Mouse (Mus musculus): Measurements from ENCODE around the gene Olfr1328. TPM values are rescaled to one million over a fixed set of nuclear protein-coding genes. Genes with fewer than 3 reads are reported as not detected.
"Not testable (repeated sequence)": the region's sequence is repeated elsewhere in the genome, so short reads cannot be mapped to it uniquely, and the experiment has no call there.

Gene Olfr1328
- not detected in 2 replicates for polyA plus RNA-seq (2015; fragmentation: Nextera tagmentation; extraction: Ambion mirVana)

DNA sequence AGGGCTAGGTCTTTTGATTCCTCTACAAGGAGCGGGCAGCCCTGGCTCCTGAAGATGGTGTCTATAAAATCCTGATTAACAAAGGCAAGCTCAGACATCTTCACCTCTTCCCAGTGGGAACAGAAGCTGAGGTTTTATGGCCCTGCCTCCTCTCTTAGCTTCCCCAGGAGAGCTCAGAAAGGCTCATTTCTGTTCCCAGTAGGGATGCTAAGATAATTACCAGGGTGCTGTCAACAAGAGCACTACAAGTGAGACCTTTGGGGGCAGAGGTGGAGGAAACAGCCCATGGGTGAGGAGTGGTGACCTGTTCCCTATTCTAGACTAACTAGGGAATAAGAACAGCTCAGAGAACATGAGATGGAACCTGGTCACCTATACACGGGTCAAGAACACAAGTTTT is at the start of gene Olfr1328:
Gene Olfr1328, minus strand, starts transcription at position 101 of the 400 bp plus-strand sequence.
- H3K9ac ChIP-seq: no peak within 1 kb of the TSS
- no peaks in the 10 kb centered on the region for H3K36me3 ChIP-seq
- no peak within 1 kb of the TSS for H3K4me2 ChIP-seq (replicated peaks)
- no peak within 1 kb of the TSS for H3K4me3 ChIP-seq (replicated peaks)
- no peak for ATAC-seq
- no peaks in the 10 kb centered on the region for H3K27me3 ChIP-seq (replicated peaks)
- H3K4me1 ChIP-seq (replicated peaks): no peaks in the 10 kb centered on the region
- WGBS: 59% methylated on average over 2 of the region's 2 CpGs
- H3K27ac ChIP-seq: no peak within 1 kb of the TSS
- no peaks in the 10 kb centered on the region for H3K9me3 ChIP-seq

DNA sequence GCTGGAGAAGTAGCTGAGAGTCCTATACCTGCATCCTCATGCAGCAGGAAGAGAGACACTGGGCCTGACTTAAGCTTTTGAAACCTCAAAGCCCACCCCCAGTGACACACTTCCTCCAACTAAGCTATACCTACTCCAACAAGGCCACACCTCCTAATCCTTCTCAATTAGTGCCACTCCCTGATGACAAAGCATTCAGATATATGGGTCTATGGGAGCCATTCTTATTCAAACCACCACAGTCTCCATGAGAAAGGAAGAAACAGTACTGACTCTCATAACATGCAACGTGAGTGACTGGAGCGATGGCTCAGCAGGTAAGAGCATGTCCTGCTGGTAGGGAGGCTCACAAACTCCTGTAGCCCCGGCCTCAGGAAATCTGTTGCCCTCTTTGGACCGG is 46.9 kb upstream of the Olfr1328 start:
- H3K36me3 ChIP-seq: no peaks in the 10 kb centered on the region
- no peaks in the 10 kb centered on the region for H3K9me3 ChIP-seq
- no peak overlapping the region for H3K9ac ChIP-seq
- no peaks in the 10 kb centered on the region for H3K4me1 ChIP-seq (replicated peaks)
- no peak overlapping the region for H3K4me3 ChIP-seq (replicated peaks)
- ATAC-seq: no peak
- no peaks in the 10 kb centered on the region for H3K27me3 ChIP-seq (replicated peaks)
- H3K27ac ChIP-seq: no peak overlapping the region
- WGBS: 88% methylated on average over 4 of the region's 4 CpGs
- H3K4me2 ChIP-seq (replicated peaks): no peak overlapping the region

DNA sequence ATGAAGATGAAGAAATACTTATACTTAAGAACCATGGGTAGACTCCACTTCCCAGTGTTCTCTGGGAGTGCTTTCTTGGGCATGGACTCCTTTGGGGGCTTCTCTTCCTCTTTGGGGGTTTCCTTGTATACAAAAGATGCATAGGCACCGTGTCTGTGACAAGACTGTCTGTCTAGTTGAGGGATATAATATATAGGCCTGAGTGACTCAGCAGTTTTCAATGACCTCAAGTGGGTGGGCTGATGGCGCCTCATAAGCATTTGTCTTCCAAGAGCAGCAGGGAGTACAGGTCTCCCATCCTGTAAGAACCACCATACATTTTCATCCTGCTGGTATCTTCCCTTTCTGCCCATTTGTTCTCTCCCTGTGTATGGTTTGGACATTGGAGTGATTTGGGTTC is 34.9 kb upstream of the Olfr1328 start:
- ATAC-seq: no peak
- Histone ChIP-seq H3K4me1 (replicated peaks) (no peaks in the 10 kb centered on the region), H3K9me3 (no peaks in the 10 kb centered on the region), H3K36me3 (no peaks in the 10 kb centered on the region), H3K27me3 (replicated peaks) (no peaks in the 10 kb centered on the region), H3K27ac (no peak overlapping the region), H3K4me2 (replicated peaks) (no peak overlapping the region), H3K4me3 (replicated peaks) (no peak overlapping the region), H3K9ac (no peak overlapping the region)
- 79% methylated on average over 2 of the region's 2 CpGs for WGBS

DNA sequence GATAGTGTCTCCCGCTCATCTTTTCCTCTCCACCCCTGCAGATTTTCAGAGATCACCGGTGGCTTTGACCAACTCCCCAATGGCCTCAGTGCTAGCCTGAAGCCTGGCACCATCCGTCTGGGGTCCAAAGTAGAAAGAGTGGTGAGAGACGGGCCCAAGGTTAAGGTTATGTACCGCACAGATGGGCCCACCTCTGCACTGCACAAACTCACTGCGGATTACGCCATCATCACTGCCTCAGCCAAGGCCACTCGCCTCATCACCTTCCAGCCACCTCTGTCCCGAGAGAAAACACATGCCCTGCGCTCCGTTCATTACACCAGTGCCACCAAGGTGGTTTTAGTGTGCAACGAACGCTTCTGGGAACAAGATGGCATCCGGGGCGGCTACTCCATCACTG is 29.3 kb upstream of the Olfr1328 start:
- no peaks in the 10 kb centered on the region for H3K9me3 ChIP-seq
- H3K27me3 ChIP-seq (replicated peaks): no peaks in the 10 kb centered on the region
- no peaks in the 10 kb centered on the region for H3K4me1 ChIP-seq (replicated peaks)
- no peak for ATAC-seq
- no peak overlapping the region for H3K27ac ChIP-seq
- H3K4me2 ChIP-seq (replicated peaks): no peak overlapping the region
- 90% methylated on average over 15 of the region's 15 CpGs for WGBS
- H3K36me3 ChIP-seq: no peaks in the 10 kb centered on the region
- no peak overlapping the region for H3K9ac ChIP-seq
- H3K4me3 ChIP-seq (replicated peaks): no peak overlapping the region

DNA sequence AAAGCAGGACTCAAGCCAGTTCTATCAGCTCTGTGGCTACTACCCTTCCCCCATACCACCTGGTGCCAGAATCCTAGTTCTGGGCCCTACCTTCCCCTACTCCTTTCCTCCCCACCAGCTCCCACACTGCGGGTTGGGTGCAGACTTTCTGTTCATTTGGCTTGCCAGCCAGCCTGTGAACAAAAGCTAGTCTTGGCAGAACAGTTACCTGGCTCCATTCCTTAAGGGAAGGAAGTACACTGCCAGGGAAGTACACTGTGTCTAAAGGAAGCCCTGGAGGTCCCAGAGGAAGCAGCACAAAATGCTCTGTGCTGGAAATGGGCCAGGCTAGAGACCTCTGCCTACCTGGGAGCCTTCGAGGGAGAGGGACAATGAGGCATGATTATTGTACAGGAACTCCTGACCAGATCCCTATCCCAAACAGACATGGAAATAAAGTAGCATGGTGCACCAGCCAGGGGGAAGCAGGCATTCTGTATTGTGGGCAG is 22.8 kb upstream of the Olfr1328 start, which contains the start of gene Lao1:
Gene Lao1, plus strand, starts transcription at position 438 of the 488 bp plus-strand sequence.
- Histone ChIP-seq H3K36me3 (no peaks in the 10 kb centered on the region), H3K27me3 (replicated peaks) (no peaks in the 10 kb centered on the region), H3K4me3 (replicated peaks) (no peak within 1 kb of the TSS), H3K9ac (no peak within 1 kb of the TSS; the same call in 1 of the 2 replicates), H3K4me2 (replicated peaks) (no peak within 1 kb of the TSS), H3K9me3 (no peaks in the 10 kb centered on the region), H3K4me1 (replicated peaks) (no peaks in the 10 kb centered on the region), H3K27ac (no peak within 1 kb of the TSS)
- WGBS: 76% methylated on average over 2 of the region's 2 CpGs
- ATAC-seq: no peak

DNA sequence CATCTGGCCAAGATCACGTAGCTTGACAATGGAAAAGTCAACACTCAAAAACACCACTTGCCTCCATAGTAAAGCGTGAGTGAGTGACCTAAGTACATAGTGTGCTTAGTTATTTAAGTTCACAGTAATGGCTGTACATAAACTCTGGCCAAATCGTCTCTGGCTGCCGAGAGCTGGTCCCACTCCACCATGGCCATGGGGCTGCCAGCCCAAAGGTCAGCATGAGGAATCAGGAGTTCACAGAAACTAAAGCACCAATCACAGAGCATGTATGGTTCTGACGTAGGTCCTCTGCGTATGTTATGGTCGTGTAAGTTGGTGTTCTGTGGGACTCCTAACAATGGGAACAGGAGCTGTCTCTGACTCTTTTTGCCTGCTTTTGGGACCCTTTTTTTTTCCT is 20.4 kb upstream of the Olfr1328 start:
- 86% methylated on average over 7 of the region's 7 CpGs for WGBS
- ATAC-seq: no peak
- no peak overlapping the region for H3K27ac ChIP-seq
- no peaks in the 10 kb centered on the region for H3K36me3 ChIP-seq
- H3K9ac ChIP-seq: no peak overlapping the region
- no peak overlapping the region for H3K4me2 ChIP-seq (replicated peaks)
- H3K4me1 ChIP-seq (replicated peaks): no peaks in the 10 kb centered on the region
- no peaks in the 10 kb centered on the region for H3K27me3 ChIP-seq (replicated peaks)
- H3K4me3 ChIP-seq (replicated peaks): no peak overlapping the region
- H3K9me3 ChIP-seq: no peaks in the 10 kb centered on the region

DNA sequence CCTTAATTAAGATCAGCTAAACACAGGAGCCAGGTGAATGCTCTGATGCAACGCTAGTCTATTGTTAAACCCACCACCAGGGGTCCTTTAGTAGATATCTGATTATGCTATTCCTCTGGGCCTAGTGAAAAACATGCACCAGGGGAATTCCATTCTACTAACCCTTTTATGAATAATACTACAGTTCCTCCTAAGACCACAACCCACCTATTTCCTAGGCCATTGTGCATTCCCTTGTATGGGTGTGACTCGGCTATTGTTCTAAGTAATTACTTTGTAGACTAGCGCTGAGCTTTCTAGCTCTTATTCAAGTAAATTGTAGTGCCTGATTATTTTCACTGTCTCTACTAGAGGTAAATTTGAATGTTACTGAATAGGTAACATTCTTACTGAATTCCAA is 7.1 kb downstream of the Olfr1328 start:
- H3K9me3 ChIP-seq; ATAC-seq; H3K4me1 ChIP-seq (replicated peaks); H3K36me3 ChIP-seq; H3K4me3 ChIP-seq (replicated peaks); H3K4me2 ChIP-seq (replicated peaks); H3K27me3 ChIP-seq (replicated peaks); H3K27ac ChIP-seq; H3K9ac ChIP-seq: not testable (repeated sequence)
- 89% methylated on average over 3 of the region's 3 CpGs for WGBS

DNA sequence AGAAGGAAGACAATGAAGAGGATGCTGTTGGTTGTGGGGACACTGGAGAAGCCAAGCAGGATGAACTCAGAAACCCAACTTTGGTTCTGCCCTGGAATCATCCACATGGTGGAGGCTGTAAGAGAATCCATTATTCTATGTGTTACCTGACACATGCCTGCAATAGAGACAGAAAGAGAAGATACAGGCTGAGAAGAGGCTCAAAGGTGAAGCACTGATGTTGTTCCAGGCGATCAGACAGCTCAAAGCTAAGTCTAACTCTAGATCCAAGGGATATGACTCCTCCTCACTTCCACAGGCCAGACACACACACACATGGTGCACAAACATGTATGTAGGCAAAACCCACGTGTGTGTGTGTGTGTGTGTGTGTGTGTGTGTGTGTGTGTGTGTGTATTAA is 21.0 kb downstream of the Olfr1328 start, which contains the start of gene Olfr1329:
Gene Olfr1329, minus strand, starts transcription at position 101 of the 400 bp plus-strand sequence.
- not testable (repeated sequence) for H3K4me2 ChIP-seq (replicated peaks); H3K9me3 ChIP-seq; H3K27ac ChIP-seq; H3K4me3 ChIP-seq (replicated peaks); ATAC-seq; H3K36me3 ChIP-seq; H3K4me1 ChIP-seq (replicated peaks); H3K27me3 ChIP-seq (replicated peaks); H3K9ac ChIP-seq
- WGBS: 60% methylated on average over 2 of the region's 2 CpGs

DNA sequence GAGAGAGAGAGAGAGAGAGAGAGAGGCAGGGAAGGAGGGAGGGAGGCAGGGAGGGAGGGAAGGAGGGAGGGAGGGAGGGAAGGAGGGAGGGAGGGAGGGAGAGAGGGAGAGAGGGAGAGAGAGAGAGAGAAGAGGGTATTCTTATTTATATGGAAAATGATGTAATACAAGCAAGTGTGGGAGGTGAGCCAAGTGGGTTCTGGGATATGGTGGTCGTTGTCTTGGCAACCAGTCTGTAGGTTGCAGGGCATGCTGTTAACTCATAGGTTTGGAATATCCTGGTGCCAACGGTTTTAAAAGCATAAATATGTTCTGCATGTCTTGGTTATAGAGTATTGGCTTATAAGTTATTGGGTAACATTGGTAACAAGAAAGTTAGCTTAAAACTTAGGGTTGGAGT is 36.4 kb downstream of the Olfr1328 start:
- Histone ChIP-seq H3K36me3 (no peaks in the 10 kb centered on the region), H3K4me3 (replicated peaks) (no peak overlapping the region), H3K9ac (no peak overlapping the region), H3K4me2 (replicated peaks) (no peak overlapping the region), H3K27ac (no peak overlapping the region), H3K9me3 (no peaks in the 10 kb centered on the region), H3K27me3 (replicated peaks) (no peaks in the 10 kb centered on the region), H3K4me1 (replicated peaks) (no peaks in the 10 kb centered on the region)
- no peak for ATAC-seq
- WGBS: 61% methylated on average over 2 of the region's 2 CpGs

DNA sequence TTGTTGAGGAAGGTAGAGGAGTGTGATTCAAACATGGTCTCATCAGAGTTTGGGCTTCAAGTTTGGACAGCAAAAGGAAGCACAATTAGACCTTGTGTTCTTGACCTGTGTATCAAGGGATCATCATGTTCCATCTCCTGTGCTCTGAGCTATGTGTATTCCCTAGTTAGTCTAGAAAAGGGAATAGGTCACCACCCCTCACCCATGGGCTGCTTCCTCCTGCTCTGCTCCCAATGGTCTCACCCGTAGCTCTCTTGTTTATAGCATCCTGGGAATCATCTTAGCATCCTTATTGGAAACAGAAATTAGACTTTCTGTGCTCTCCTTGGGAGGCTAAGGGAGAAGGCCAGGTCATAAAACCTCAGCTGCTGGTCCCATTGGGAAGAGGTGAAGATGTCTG is 50.1 kb downstream of the Olfr1328 start, which contains the start of gene Olfr1330:
Gene Olfr1330, plus strand, starts transcription at position 301 of the 400 bp plus-strand sequence.
- ATAC-seq: no peak
- Histone ChIP-seq H3K4me1 (replicated peaks) (no peaks in the 10 kb centered on the region), H3K9me3 (no peaks in the 10 kb centered on the region), H3K36me3 (no peaks in the 10 kb centered on the region), H3K4me3 (replicated peaks) (no peak within 1 kb of the TSS), H3K9ac (no peak within 1 kb of the TSS), H3K27me3 (replicated peaks) (no peaks in the 10 kb centered on the region), H3K4me2 (replicated peaks) (no peak within 1 kb of the TSS), H3K27ac (no peak within 1 kb of the TSS)
- WGBS: 54% methylated on average over 1 of the region's 1 CpGs

Other genes starting within 250 kb of the Olfr1328 start
- not detected in 2 replicates for gene Olfr1342, start 245.9 kb downstream of the Olfr1328 start, polyA plus RNA-seq (2015; fragmentation: Nextera tagmentation; extraction: Ambion mirVana)
- gene Olfr1341, start 235.1 kb downstream of the Olfr1328 start, polyA plus RNA-seq (2015; fragmentation: Nextera tagmentation; extraction: Ambion mirVana): not detected in 2 replicates
- gene Olfr1340, start 218.5 kb downstream of the Olfr1328 start, polyA plus RNA-seq (2015; fragmentation: Nextera tagmentation; extraction: Ambion mirVana): not detected in 2 replicates
- not detected in 2 replicates for gene Olfr1339, start 206.4 kb downstream of the Olfr1328 start, polyA plus RNA-seq (2015; fragmentation: Nextera tagmentation; extraction: Ambion mirVana)
- not detected in 2 replicates for gene Olfr1338, start 179.9 kb downstream of the Olfr1328 start, polyA plus RNA-seq (2015; fragmentation: Nextera tagmentation; extraction: Ambion mirVana)
- gene Olfr1337, start 156.0 kb downstream of the Olfr1328 start, polyA plus RNA-seq (2015; fragmentation: Nextera tagmentation; extraction: Ambion mirVana): not detected in 2 replicates
- gene Olfr1335, start 128.7 kb downstream of the Olfr1328 start, polyA plus RNA-seq (2015; fragmentation: Nextera tagmentation; extraction: Ambion mirVana): not detected in 2 replicates
- not detected in 2 replicates for gene Olfr1333, start 102.3 kb downstream of the Olfr1328 start, polyA plus RNA-seq (2015; fragmentation: Nextera tagmentation; extraction: Ambion mirVana)
- gene Olfr1331, start 74.0 kb downstream of the Olfr1328 start, polyA plus RNA-seq (2015; fragmentation: Nextera tagmentation; extraction: Ambion mirVana): not detected in 2 replicates
- gene Olfr1330, start 50.0 kb downstream of the Olfr1328 start, polyA plus RNA-seq (2015; fragmentation: Nextera tagmentation; extraction: Ambion mirVana): not detected in 2 replicates
- not detected in 2 replicates for gene Olfr1329, start 21.1 kb downstream of the Olfr1328 start, polyA plus RNA-seq (2015; fragmentation: Nextera tagmentation; extraction: Ambion mirVana)
- gene Lao1, start 23.0 kb upstream of the Olfr1328 start, polyA plus RNA-seq (2015; fragmentation: Nextera tagmentation; extraction: Ambion mirVana): not detected in 2 replicates
- 132 and 136 TPM in 2 replicates for gene Slc2a1, start 170.1 kb upstream of the Olfr1328 start, polyA plus RNA-seq (2015; fragmentation: Nextera tagmentation; extraction: Ambion mirVana)
- gene Zfp691, start 235.6 kb upstream of the Olfr1328 start, polyA plus RNA-seq (2015; fragmentation: Nextera tagmentation; extraction: Ambion mirVana): 5.2 and 6.6 TPM in 2 replicates